Mouse (Mus musculus) layer of hippocampus, adult 18-20 months (tissue): ENCODE measurements around the gene Chrng. TPM values are rescaled to one million over a fixed set of nuclear protein-coding genes. Genes with fewer than 3 reads are reported as not detected.

Experiments
- DNase-seq, 2 experiments: peaks; one replicate each; pipeline ENCODE4 v3.0.0; 2022; ENCODE audit warnings: low spot score in 2 of 2
- total RNA-seq, 2 experiments: library from RNA; stranded (reverse); gene quantifications; 2 replicates each; pipeline ENCODE4 v1.2.3; 2021

Gene Chrng
- total RNA-seq, 2 experiments from 2014 or later, result not detected

DNA sequence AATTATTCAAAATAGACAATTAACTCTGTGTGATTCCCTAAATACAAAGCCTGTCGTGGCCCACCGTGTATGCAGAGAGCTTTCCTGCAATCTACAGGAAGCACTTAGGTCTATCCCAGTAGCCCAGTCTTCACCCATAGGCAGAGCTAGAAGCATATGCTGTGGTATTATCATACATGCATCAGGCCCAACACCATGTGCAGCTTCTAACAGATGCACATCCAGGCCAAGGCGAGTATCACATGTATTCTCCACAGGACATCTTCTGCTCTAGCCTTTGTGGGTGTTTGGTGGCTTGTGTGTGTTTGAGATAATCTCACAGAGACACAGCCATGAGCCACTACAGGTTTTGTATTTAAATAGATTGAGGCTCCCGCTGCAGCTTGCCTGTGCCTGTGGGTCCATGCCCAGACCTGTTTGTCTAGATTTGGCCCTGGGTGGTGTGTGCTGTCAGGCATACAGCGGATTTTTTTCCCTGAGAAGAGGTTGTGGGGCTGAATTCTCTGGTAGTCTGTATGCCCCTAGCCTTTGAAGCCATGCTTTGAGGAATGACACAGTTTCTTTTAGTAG lies 47.7 kb downstream of the Chrng start:
- no peak for DNase-seq

DNA sequence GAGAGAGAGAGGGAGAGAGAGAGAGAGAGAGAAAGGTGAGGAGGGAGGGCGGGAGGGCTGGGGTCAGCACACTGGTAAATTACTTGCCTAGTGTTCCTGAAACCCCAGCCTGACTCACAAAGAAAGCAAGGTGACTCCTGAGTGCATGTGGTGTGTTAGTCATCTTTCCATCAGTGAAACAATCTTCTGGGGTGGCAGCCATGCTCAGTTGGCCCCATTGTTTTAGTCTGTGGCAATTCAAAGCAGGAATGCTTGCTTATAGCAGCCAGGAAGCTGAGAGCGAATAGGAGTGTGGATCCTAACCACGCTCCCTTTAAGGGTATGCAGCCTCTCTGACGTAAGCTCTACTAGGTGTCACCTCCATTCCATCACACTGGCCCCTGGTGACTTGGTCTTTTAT lies 50.7 kb downstream of the Chrng start:
- DNase-seq, result no peak

DNA sequence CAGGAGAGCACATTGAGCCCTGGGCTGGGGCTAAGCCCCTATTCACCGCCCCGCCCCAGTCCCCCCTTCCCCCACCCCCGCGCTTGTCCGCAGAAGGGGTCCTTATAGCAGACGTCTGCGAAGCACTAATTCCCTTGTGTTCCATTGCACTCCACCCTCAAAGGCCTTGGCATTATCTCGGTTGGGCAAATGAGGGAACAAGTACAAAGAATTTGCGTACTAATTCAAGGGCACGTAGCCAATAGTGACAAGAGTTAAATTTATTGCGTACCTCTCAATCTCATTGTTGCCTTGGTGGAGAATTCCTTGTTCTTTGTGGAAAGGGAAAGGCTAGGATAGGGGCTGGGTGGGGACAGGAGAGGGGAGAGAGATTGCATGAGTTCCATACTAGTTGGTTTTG lies 53.2 kb downstream of the Chrng start:
- DNase-seq, result no peak

DNA sequence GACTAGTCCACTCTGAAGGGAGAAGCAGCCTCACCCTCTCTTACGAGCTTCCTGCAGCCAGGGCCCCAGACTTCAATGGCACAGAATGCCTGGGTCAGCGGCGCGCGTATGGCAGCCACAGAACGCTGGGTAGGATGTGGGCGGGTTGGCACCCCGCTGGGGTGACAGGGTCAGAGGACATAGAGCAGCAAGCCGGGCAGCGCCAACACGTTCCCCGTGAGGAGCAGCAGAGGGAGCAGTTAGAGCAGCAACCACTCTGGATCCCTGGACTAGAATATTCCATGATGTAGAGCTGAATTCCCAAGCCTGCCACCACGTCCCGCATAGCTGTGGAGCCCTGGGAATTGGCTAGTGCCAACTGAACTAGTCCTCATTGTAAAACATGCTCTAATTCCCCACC lies 54.0 kb downstream of the Chrng start:
- peak in 1 of 2 experiments; percentile 22 for DNase-seq

DNA sequence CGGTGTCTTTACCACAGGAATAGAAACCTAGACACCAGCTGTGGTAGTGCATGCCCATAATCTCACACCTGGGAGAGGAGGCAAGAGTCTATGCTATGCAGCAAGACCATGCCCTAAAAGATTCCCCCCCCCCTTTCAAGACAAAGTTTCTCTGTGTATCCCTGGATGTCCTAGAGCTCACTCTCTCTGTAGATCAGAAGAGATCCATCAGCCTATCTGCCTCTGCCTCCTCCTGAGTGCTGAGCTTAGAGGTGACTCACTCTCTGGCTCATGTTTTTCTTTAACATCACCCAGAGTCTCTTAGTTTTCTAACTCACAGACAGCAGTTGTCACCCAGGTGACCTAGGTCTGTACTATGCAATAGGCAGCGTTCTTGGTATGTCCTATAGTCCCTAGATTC lies 54.9 kb downstream of the Chrng start:
- DNase-seq, result no peak

Other genes with a start within 250 kb of the Chrng start
- not detected for gene Alppl2, start 114.7 kb upstream of the Chrng start, total RNA-seq
- not detected for gene Alpi, start 103.1 kb upstream of the Chrng start, total RNA-seq
- not detected for gene Akp3, start 79.7 kb upstream of the Chrng start, total RNA-seq
- gene Ecel1, start 48.1 kb upstream of the Chrng start, total RNA-seq, result 1 to 10 TPM; 1.9 to 3.2 TPM
- gene Prss56, start 21.3 kb upstream of the Chrng start, total RNA-seq, result under 1 TPM in 1 of 2 experiments, not detected in 1; 0.15 TPM
- not detected for gene Chrnd, start 14.1 kb upstream of the Chrng start, total RNA-seq
- gene Eif4e2, start 9.3 kb downstream of the Chrng start, total RNA-seq, result 10 to 100 TPM; 56.9 to 59.4 TPM
- 10 to 100 TPM; 19.1 to 20.0 TPM for gene Efhd1, start 59.7 kb downstream of the Chrng start, total RNA-seq
- gene Gigyf2, start 122.3 kb downstream of the Chrng start, total RNA-seq, result 100 to 1,000 TPM; 136 to 137 TPM
- 1 to 10 TPM in 1 of 2 experiments, under 1 TPM in 1; 0.86 to 2.7 TPM for gene Kcnj13, start 190.1 kb downstream of the Chrng start, total RNA-seq